Mouse (Mus musculus) bone marrow, adult 2 months (tissue): ENCODE measurements around the gene Zc3h12d.

ENCODE experiments used
- CTCF ChIP-seq: fragments of 200-500 bp; IDR thresholded peaks from 2 replicates; pipeline ENCODE4 v1.5.1; 2011; ENCODE audit warnings: low read length, control low read depth; ENCODE audit not compliant: control insufficient read depth, insufficient read depth
- POLR2A ChIP-seq: fragments of 200-500 bp; IDR thresholded peaks from 2 replicates; pipeline ENCODE4 v1.6.1; 2011; ENCODE audit warnings: low read depth, mild to moderate bottlenecking, control low read depth, low read length, borderline replicate concordance; ENCODE audit not compliant: control insufficient read depth

GRCm38 (mm10) chr10:7900719-7901627 is 68.7 kb downstream of the Zc3h12d start:
- no peak for TF ChIP-seq CTCF
- TF ChIP-seq POLR2A, result no peak
